Mouse (Mus musculus) layer of hippocampus, postnatal 25 days (tissue): ENCODE data around the gene Ltk. TPM values are rescaled to one million over a fixed set of nuclear protein-coding genes. Genes with fewer than 3 reads are reported as not detected.
A peak's percentile ranks its signal among the peaks of the same experiment; 100 is the strongest.
"Not testable (repeated sequence)": the region's sequence is repeated elsewhere in the genome, so short reads cannot be mapped to it uniquely, and the experiment has no call there.

Source experiments
- DNase-seq, 2 experiments: peaks; one replicate each; pipeline ENCODE4 v3.0.0; 2022; ENCODE audit warnings: mixed read lengths in 2 of 2, low spot score in 1 of 2; ENCODE audit errors: extremely low spot score in 1 of 2
- total RNA-seq, 2 experiments: library from RNA; stranded (reverse); gene quantifications; 2 replicates each; pipeline ENCODE4 v1.2.3; 2021

The Ltk gene
- total RNA-seq, 2 experiments from 2014 or later = 10.5 to 12.9 TPM

DNA sequence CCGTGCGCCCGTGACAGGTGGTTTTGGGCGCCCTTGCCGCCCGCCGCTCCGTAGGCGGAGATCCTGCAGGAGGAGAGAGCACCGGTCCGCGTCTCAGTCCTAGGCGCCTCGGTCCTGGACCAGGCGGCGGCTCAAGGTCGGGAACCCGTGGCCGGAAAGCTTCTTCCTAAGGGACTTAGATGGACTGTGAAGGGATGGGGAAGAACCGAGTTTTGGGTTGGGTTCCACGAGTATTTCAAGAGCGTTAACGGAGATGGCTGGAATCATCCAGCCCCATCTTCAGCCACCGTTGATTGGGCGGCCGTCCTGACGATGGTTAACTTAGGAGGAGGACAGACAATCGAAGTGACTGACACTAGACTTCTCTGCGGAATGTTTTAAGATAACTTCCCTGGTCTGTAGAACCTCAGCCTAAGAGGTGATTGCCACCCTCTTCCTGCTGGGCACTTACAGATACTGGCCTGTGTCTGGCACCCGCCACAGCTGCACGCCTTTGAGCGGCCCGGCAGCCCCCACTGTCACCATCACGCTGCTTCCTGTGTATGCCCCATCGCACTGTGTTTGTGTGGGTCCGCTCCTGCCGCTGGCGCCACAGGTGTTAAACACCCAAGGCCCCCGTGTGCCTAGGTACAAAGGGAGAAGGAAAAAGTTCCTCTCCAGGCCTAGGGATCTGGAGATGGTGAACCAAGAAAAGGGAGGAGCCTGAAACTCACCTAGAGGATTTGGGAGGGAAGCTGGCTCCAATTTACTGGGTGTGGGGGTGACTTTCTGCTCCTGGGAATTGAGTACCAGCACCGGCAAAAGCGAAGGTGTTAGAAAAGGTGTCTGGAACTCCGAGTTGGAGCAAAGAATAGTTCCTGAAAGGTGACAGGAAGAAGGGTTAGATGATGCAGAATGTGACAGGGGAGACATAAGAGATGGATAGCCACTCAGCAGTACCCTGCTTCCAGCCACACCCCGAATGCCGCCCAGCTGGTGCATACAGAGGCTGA is 1.1 kb downstream of the Ltk start:
- DNase-seq = no peak

- no peak for DNase-seq
Measured at GRCm38 (mm10) chr2:119758101-119758843, 2.0 kb downstream of the Ltk start.

DNA sequence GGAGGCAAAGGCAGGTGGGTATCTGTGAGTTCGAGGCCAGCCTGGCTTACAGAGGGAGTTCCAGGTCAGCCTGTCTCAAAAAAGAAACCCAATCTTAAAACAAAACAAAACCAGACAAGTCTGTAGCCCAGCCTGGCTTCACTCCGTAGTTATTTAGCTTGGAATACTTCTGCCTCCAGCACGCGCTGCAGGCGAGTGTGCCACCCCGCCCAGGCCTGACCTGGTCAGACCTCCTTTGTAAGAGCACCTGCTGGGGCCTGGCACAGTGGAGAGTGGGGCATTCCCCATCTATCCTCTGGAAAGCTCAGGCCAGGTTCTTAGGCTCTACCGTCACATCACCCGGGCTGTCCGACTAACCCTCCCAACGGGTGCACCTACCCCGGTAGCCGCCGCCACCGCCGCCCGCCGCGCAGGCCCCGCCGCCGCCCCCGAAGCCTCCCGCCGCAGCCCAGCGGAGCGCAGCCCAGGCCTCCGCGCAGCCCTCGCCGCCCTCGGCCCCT is 2.6 kb downstream of the Ltk start:
- DNase-seq = no peak

GRCm38 (mm10) chr2:119749260-119749659 is 11.0 kb downstream of the Ltk start:
- no peak for DNase-seq

GRCm38 (mm10) chr2:119747554-119747953 is 12.7 kb downstream of the Ltk start:
- DNase-seq = no peak

- no peak for DNase-seq
Measured at GRCm38 (mm10) chr2:119745281-119745680, 14.9 kb downstream of the Ltk start.

- DNase-seq = no peak
Measured at GRCm38 (mm10) chr2:119744163-119745111, 15.8 kb downstream of the Ltk start.

GRCm38 (mm10) chr2:119743808-119744162 is 16.4 kb downstream of the Ltk start:
- no peak for DNase-seq

DNA sequence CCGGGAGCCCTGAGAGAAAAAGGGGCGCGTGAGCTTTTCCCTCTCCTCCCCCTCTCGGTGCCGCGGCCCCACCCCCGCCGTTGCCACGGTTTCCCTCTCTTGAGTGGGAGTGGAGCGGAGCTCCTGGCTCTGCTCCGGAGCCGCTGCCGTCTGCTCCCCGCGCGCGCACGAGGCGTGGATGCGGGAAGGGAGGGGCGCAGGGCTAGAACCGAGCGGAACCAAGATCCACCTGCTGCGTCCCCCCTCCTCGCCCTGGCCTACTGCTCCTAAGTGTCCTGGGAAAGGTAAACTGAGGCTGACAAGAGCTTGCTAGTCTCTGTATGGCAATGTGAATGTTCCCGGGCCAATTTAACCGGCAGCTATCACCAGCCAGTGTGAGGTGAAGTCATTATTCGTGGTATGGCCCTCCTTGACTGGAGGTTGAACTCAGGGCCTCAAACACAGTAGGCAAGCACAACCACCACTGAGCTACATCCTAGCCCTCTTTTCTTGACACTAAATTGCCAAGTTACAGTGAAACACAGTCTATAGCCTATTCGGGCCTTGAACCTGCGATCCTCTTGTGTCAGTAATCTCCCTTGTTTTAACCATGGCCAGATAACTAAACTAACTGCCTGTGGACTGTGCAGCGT is 16.9 kb downstream of the Ltk start:
- DNase-seq = peak; percentile 58 to 65

DNA sequence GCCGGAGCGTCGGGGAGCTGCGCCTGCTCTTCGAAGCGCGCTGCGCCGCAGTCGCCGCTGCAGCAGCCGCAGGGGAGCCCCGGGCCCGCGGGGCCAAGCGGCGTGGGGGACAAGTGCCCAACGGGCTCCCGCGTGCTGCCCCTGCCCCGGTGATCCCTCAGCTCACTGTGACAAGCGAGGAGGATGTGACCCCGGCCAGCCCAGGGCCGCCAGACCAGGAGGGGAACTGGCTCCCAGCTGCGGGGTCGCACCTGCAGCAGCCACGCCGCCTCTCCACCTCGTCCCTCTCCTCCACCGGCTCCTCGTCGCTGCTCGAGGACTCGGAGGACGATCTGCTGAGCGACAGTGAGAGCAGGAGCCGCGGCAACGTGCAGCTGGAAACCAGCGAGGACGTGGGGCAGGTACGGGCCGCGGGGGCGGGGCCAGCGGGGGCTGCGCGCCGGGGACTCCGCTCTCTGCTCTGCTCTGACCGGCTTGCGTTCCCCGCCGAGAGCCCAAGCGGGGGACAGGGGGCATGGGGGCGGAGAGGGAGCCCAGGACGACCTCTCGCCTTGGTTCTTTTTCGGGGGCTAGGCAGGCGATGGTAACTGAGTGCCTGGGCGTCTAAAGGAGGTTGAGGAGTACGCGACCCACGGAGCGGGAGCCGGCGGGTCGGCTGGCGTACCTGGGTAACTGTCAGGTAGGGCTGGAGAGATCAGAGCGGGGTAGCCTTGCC is 17.6 kb downstream of the Ltk start:
- DNase-seq = peak; percentile 33 to 50

DNA sequence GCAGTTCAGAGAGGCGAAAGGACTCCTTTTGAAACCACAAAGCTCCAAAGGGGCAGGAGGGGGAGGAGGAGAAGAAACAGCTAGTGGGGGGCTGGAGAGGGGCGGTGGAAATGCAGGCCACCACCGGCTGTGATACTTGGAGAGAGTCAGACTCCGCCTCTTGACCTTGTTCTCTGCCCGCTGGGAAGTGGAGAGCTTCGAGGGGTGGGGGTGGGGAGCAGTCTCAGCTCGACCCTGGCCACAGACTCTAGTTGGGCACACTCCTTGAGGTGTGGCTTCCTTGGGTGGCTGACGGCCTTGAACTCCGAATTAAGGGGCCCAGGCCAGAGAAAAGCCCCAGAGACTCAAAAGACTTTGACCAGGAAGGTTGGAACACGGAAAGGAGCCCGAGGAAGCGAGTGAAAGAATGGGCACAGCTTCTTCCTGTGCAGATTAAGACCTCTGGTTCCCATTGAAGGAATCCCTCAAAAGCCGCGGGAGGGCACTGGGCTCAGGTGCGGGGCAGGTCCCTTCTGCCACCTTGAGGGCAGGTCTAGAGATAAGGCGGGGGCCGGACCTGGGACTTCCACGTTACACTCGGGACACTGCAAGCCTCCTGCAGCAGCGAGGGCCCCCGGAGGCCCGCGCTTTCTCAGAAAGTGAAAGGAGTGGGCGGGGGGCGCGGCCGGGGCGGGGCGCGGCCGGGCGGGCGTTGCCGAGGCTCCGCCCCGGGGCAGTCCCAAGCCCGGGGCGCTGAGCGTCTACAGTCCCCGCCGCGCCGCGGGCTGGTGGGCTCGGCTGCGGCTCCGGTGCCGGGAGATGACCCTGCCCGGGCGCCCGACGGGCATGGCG is 18.4 kb downstream of the Ltk start, which contains the start of gene Itpka:
Gene Itpka (plus strand): TSS at position 757 of the 831 bp plus-strand sequence.
- DNase-seq = peak; percentile 61 to 66

DNA sequence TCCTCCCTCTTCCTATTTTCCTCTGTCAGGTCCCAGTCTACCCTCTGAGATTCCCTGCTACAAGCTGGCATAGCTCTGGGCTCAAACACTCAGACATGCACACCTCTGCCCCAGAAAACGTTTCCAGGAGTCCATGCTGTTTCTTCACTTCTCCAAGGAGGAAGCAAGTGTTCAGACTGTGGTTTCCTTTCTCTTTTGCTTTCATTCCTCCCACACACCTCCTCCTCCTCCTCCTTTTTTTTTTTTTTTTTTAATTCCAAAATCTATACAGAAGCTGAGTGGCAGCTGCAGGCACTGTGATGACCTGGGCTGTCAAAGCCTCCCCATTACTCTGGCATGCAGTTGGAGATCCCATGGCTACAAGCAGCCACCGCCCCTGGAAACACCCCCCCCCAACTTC is 19.7 kb downstream of the Ltk start:
- no peak for DNase-seq

DNA sequence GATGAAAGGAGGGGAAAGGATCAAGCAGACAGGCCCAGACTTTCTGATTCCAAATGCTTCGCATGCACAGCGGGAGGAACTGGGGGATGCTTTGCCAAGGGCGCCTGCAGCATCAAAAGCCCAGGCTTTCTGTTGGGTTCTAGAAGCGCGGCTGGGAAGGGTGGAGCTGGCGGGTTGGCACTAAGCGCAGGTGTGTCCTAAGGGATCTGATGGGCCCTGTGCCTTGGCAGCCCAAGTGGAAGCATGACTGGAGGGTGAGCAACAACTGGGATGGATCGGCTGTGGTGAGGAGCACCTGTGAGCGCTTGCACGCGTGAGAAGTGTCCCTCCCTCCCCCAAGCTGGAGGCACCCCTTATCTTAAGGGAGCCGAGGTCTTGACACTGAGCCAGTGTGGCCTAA is 23.1 kb downstream of the Ltk start:
- DNase-seq = no peak

DNA sequence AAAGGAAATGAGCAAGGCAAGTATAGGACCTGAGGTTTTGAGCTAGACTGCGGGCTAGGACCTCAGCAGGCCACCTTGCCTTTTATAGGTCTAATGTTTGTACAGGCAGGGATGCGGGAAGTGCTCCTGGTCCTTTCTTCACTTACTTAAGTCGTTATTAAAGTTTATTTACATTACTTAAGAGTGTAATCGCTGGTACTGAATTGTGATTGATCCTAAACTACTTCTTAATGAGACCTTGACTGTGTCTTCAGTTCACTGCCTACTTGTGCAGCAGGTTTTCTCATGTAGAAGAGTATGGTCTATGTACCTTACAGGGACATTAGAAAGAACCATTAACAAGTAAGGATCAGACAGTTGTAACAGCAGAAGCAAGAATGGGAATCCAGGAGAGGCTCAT is 29.5 kb downstream of the Ltk start:
- no peak for DNase-seq

DNA sequence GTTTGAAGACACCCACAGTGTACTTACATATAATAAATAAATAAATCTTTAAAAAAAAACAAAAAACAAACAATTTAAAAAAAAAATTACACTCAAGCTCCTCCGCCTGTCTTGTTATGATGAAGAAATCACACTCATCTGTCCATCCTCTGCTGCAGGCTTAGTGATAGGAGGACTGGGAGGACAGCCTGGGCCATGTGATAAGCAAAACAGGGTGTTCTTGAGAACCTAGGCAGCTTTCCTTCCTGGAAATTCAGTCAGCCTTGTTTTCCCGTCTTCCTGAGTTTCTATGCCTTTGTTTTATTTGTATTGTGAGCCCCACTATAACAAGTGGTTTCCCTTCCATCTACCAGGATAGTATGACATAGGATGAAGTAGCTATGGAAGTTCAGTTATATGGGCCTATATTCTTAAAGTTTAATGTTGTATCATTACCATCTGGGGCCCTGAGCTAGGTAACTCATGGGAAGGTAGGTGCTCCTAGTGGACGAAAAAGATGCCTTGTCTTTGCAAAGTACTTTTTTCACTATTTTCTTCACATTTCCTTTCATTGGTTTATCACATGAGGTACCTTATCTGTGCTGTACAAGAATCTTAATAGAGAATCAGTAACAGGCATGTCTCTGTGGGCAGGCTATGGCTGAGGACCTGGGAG is 32.3 kb downstream of the Ltk start:
- no peak for DNase-seq

GRCm38 (mm10) chr2:119721070-119721469 is 39.2 kb downstream of the Ltk start:
- DNase-seq = no peak

- not testable (repeated sequence) for DNase-seq
Measured at GRCm38 (mm10) chr2:119715868-119716267, 44.4 kb downstream of the Ltk start.

GRCm38 (mm10) chr2:119710011-119710410 is 50.2 kb downstream of the Ltk start:
- no peak for DNase-seq
